Mouse (Mus musculus) embryonic fibroblast, embryonic 13.5 days (primary cell): ENCODE measurements around the gene Tox2.

Source experiments
- CTCF ChIP-seq: IDR thresholded peaks from 2 replicates; pipeline ENCODE4 v1.5.1; 2011; ENCODE audit warnings: mild to moderate bottlenecking, control low read depth, low read length, moderate library complexity, borderline replicate concordance; ENCODE audit not compliant: insufficient read depth
- POLR2A ChIP-seq: IDR thresholded peaks from 2 replicates; pipeline ENCODE4 v1.6.1; 2011; ENCODE audit warnings: low read depth, mild to moderate bottlenecking, control low read depth, low read length, moderate library complexity

DNA sequence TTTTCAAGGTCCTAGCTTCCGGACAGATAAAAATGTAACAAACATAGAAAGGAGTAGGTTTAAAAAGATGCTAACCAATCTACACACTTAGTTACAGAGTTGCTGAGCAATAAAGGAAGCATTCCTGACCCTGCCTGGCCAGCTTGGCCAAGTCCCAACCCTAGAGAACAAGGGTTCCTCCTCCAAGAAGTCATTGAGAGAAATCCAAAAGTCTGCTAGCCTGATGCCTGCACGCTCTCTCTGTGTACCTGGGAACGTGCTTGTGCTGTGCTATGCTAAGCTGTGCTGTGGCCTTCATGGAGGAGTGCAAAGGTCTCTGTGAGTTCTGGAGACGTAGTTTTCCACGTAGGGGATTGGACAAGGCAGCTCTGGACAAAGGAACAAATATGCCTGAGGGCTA, 8.4 kb upstream of the Tox2 start:
- TF ChIP-seq CTCF (no peak), POLR2A (no peak)
